Comparison of ENCODE assay signal across 28 mouse cellular contexts in the genomic region with DNA sequence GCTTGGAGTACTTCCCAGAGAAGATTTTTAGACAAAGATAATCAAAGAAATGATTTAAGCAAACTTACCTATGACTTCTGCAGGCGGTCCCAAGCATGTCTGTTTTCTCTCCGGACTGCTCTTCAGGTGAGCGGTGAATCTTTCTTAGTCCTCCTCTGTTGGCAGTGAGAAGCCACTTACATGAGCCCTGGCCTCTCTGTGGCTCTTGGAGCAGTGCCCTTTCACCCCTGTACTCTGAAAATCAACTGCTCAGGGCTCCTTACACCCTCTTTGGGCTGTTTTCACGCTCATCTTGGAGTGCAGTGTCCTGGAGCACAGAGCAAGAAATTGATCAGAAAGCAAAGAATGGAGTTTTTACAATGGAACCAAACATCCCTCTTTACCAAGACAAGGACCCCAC.
A peak's percentile ranks its signal among the peaks of the same experiment; 100 is the strongest.
DNase-seq lines count a peak whose midpoint lies in the region; ATAC-seq and TF ChIP-seq lines count a peak whose summit lies in the region.
"Had no signal": no experiment of that assay in that cellular context is flagged by ENCODE, and none has a peak within 500 bp of the region (broad histone marks: within the 10 kb centered on the region; RNA-seq: fewer than 3 reads in every experiment).

No protein-coding gene starts in this region.

- H3K27ac ChIP-seq in hindbrain, postnatal 0 days, result peak overlapping the region; percentile 20; the same call in 1 of the 2 replicates
- no peak overlapping the region for H3K27ac ChIP-seq in hindbrain, embryonic 10.5 days
- 0 out of 2 replicates have a peak overlapping the region, but pooled peaks have one; percentile 36 for H3K27ac ChIP-seq in lung, embryonic 16.5 days (ENCODE audit: low read length)
- H3K27ac ChIP-seq in embryonic fibroblast, embryonic 13.5 days (ENCODE audit: insufficient read depth, low read length), result peak overlapping the region; percentile 4; the same call in 1 of the 2 replicates
- H3K27ac ChIP-seq: forebrain, embryonic 10.5 days; forebrain, embryonic 15.5 days; heart, embryonic 15.5 days; hindbrain, embryonic 12.5 days; kidney, postnatal 0 days; liver, embryonic 13.5 days; midbrain, embryonic 12.5 days; neural tube, embryonic 12.5 days had no signal

- H3K27me3 ChIP-seq in hindbrain, postnatal 0 days (ENCODE audit: insufficient read depth, low read length), result no peaks in the 10 kb centered on the region
- no peaks in the 10 kb centered on the region for H3K27me3 ChIP-seq in hindbrain, embryonic 10.5 days (ENCODE audit: insufficient read depth, poor library complexity, severe bottlenecking)
- H3K27me3 ChIP-seq in lung, embryonic 16.5 days (ENCODE audit: control insufficient read depth, insufficient read depth, low read depth, low read length), result no peaks in the 10 kb centered on the region; the same call in 1 of the 2 replicates
- H3K27me3 ChIP-seq: forebrain, embryonic 15.5 days; heart, embryonic 15.5 days; hindbrain, embryonic 12.5 days; liver, embryonic 13.5 days; megakaryocyte, embryonic 14.5 days; midbrain, embryonic 12.5 days; neural tube, embryonic 12.5 days had no signal

- H3K4me3 ChIP-seq in hindbrain, postnatal 0 days (ENCODE audit: low read length), result no peak overlapping the region
- no peak overlapping the region for H3K4me3 ChIP-seq in hindbrain, embryonic 10.5 days
- no peak overlapping the region for H3K4me3 ChIP-seq in lung, embryonic 16.5 days (ENCODE audit: low read length)
- no peak overlapping the region for H3K4me3 ChIP-seq in embryonic fibroblast, embryonic 13.5 days (ENCODE audit: insufficient read depth, low read length)
- H3K4me3 ChIP-seq: forebrain, embryonic 10.5 days; forebrain, embryonic 15.5 days; heart, embryonic 15.5 days; hindbrain, embryonic 12.5 days; liver, embryonic 13.5 days; midbrain, embryonic 12.5 days; myocyte; neural tube, embryonic 12.5 days had no signal

- TF ChIP-seq POLR2A in embryonic fibroblast, embryonic 13.5 days (IDR thresholded peaks at IDR 0.05; ENCODE audit: low read depth, low read length), result no peak

- 74% methylated on average over 4 of the region's 4 CpGs for WGBS in hindbrain, postnatal 0 days
- WGBS in hindbrain, embryonic 10.5 days, result 74% methylated on average over 4 of the region's 4 CpGs
- 70% methylated on average over 4 of the region's 4 CpGs for WGBS in lung, embryonic 16.5 days

- no peak for TF ChIP-seq CTCF in hindbrain, postnatal 0 days (IDR thresholded peaks at IDR 0.05; ENCODE audit: low read depth)
- TF ChIP-seq CTCF in embryonic fibroblast, embryonic 13.5 days (IDR thresholded peaks at IDR 0.05; ENCODE audit: borderline replicate concordance, insufficient read depth, low read length), result no peak

- H3K9ac ChIP-seq in hindbrain, postnatal 0 days (replicated peaks; ENCODE audit: low read length), result no peak overlapping the region
- H3K9ac ChIP-seq in lung, embryonic 16.5 days (ENCODE audit: low read length), result no peak overlapping the region
- H3K9ac ChIP-seq: forebrain, embryonic 15.5 days; heart, embryonic 15.5 days; hindbrain, embryonic 12.5 days; liver, embryonic 13.5 days; midbrain, embryonic 12.5 days; neural tube, embryonic 12.5 days had no signal

- no peaks in the 10 kb centered on the region for H3K36me3 ChIP-seq in hindbrain, postnatal 0 days (ENCODE audit: insufficient read depth, low read length)
- H3K36me3 ChIP-seq in hindbrain, embryonic 10.5 days, result no peaks in the 10 kb centered on the region
- no peaks in the 10 kb centered on the region for H3K36me3 ChIP-seq in lung, embryonic 16.5 days (ENCODE audit: control insufficient read depth, insufficient read depth, low read length)
- H3K36me3 ChIP-seq: forebrain, embryonic 10.5 days; forebrain, embryonic 15.5 days; heart, embryonic 15.5 days; hindbrain, embryonic 12.5 days; liver, embryonic 13.5 days; midbrain, embryonic 12.5 days; neural tube, embryonic 12.5 days had no signal

- H3K4me1 ChIP-seq in hindbrain, postnatal 0 days (ENCODE audit: insufficient read depth, low read length), result no peaks in the 10 kb centered on the region
- H3K4me1 ChIP-seq in hindbrain, embryonic 10.5 days (replicated peaks), result peaks cover 4% of the 10 kb centered on the region
- peaks cover 3% of the 10 kb centered on the region for H3K4me1 ChIP-seq in lung, embryonic 16.5 days (replicated peaks; ENCODE audit: control insufficient read depth, insufficient read depth, low read length)
- H3K4me1 ChIP-seq in embryonic fibroblast, embryonic 13.5 days (ENCODE audit: control insufficient read depth, insufficient read depth, low read length), result no peaks in the 10 kb centered on the region
- H3K4me1 ChIP-seq: forebrain, embryonic 10.5 days; forebrain, embryonic 15.5 days; hindbrain, embryonic 12.5 days; liver, embryonic 13.5 days; megakaryocyte, embryonic 14.5 days; midbrain, embryonic 12.5 days; neural tube, embryonic 12.5 days had no signal

- DNase-seq in hindbrain, postnatal 0 days (ENCODE audit: low spot score), result no peak
- no peak for DNase-seq in hindbrain, embryonic 10.5 days (ENCODE audit: low spot score)
- no peak for DNase-seq in lung, postnatal 25 days (ENCODE audit: low spot score)
- DNase-seq in layer of hippocampus, adult 8-10 months (ENCODE audit: low spot score in 2 of 2), result no peak
- DNase-seq in frontal cortex, adult 2 months (ENCODE audit: extremely low spot score in 1 of 2, low spot score in 1 of 2), result no peak
- DNase-seq: adrenal gland, postnatal 25 days; cerebellum, adult 11-12 months; cerebellum, adult 9-11 months; embryo, embryonic 11 days; kidney, adult 2 months; layer of hippocampus, adult 9-11 months; liver, embryonic 13.5 days; lung, adult 18-20 months; lung, postnatal 14 days; right cerebral cortex, adult 18-20 months; spleen, adult 18-20 months had no signal

- H3K9me3 ChIP-seq in hindbrain, postnatal 0 days (ENCODE audit: low read length), result peaks cover 10% of the 10 kb centered on the region; the same call in 1 of the 2 replicates
- H3K9me3 ChIP-seq in hindbrain, embryonic 10.5 days, result peaks cover 14% of the 10 kb centered on the region; the same call in 1 of the 2 replicates
- peaks cover 8% of the 10 kb centered on the region for H3K9me3 ChIP-seq in lung, embryonic 16.5 days (ENCODE audit: control insufficient read depth, low read length)
- H3K9me3 ChIP-seq: heart, embryonic 15.5 days; liver, embryonic 13.5 days had no signal

- no peak overlapping the region for H3K4me2 ChIP-seq in hindbrain, postnatal 0 days (ENCODE audit: low read depth, low read length)
- H3K4me2 ChIP-seq in lung, embryonic 16.5 days (ENCODE audit: low read depth, low read length), result no peak overlapping the region
- H3K4me2 ChIP-seq: forebrain, embryonic 15.5 days; heart, embryonic 15.5 days; hindbrain, embryonic 12.5 days; liver, embryonic 13.5 days; midbrain, embryonic 12.5 days; neural tube, embryonic 12.5 days had no signal

- ATAC-seq in hindbrain, postnatal 0 days, result no peak
- ATAC-seq in lung, embryonic 16.5 days (ENCODE audit: low read depth), result no peak
- ATAC-seq: CD4-positive, CD25-positive, alpha-beta regulatory T cell, adult 4 months; forebrain, embryonic 15.5 days had no signal
